Mouse (Mus musculus): Measurements from ENCODE around the gene Vmn2r88.

DNA sequence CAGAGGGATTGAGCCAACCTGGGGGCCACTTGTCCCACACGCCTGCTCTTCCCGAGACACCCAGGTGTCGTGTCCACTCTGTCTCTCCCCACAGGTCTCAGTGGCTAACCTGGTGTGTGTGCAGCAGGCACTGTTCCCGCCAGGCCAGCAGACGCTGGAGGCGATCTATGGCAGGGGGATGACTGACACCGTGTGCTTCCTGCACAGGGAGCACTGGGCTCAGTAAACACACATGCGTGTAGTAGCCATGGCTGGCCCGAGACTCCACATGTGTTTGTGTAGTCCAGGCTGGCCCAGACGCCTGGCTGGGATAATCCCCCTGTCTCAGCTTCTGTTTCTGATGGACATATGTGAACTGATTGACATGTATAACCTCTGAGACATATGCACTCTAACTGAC lies 26.3 kb upstream of the Vmn2r88 start:
- TF ChIP-seq CTCF (IDR thresholded peaks at IDR 0.05) = no peak
- no peak for TF ChIP-seq EP300 (IDR thresholded peaks at IDR 0.05)

Data from lung, postnatal 0 days (tissue).